In the genomic region with DNA sequence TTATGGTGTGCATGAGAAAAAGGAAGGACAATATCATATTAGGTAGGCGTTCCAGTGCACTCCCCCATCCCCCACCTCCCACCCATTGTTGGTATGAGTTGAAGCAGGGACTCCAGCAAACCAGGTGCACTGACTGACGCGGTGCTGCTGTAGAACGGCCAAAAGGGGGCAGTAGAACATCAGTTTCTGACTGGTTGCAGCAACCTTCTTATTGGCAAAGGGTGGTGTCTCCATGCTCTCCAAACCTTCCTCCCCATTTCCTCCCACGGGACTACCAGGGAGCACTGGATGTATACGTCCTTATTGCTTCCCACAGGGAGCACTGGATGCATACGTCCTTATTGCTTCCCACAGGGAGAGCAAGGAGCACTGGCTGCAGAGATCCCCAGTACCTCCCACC, we compare ENCODE assay signal across 10 mouse cellular contexts. TPM values are rescaled to one million over a fixed set of nuclear protein-coding genes. Genes with fewer than 3 reads are reported as not detected.
DNase-seq lines count a peak whose midpoint lies in the region; ATAC-seq and TF ChIP-seq lines count a peak whose summit lies in the region.
"Not testable (repeated sequence)": the region's sequence is repeated elsewhere in the genome, so short reads cannot be mapped to it uniquely, and the experiment has no call there.
"Had no signal": no experiment of that assay in that cellular context is flagged by ENCODE, and none has a peak within 500 bp of the region (broad histone marks: within the 10 kb centered on the region; RNA-seq: fewer than 3 reads in every experiment).

No protein-coding gene starts in this region.

- peak; percentile 37 for ATAC-seq in granulocyte monocyte progenitor cell, adult 5-6 weeks (replicated peaks; ENCODE audit: poor library complexity, severe bottlenecking)
- not testable (repeated sequence) for ATAC-seq in intestine, embryonic 14.5 days (replicated peaks; ENCODE audit: low FRiP score, low TSS enrichment, low read depth)
- ATAC-seq in megakaryocyte-erythroid progenitor cell, adult 5-6 weeks (replicated peaks; ENCODE audit: low FRiP score, low TSS enrichment, poor library complexity, severe bottlenecking), result peak; percentile 56; the same call in 1 of the 2 replicates

- not testable (repeated sequence) for H3K36me3 ChIP-seq in C2C12 (ENCODE audit: control insufficient read depth, insufficient read depth); intestine, embryonic 14.5 days (ENCODE audit: control insufficient read depth, insufficient read depth, low read length); testis, adult 2 months (ENCODE audit: control insufficient read depth, insufficient read depth, low read length)

- not testable (repeated sequence) for H3K27ac ChIP-seq in intestine, embryonic 14.5 days (ENCODE audit: low read depth); testis, adult 2 months (ENCODE audit: control insufficient read depth, insufficient read depth, low read depth, low read length)

- TF ChIP-seq CTCF in C2C12 (IDR thresholded peaks at IDR 0.05; ENCODE audit: control insufficient read depth, insufficient read depth, insufficient read length), result peak; percentile 56
- TF ChIP-seq CTCF in testis, adult 2 months (IDR thresholded peaks at IDR 0.05; ENCODE audit: control insufficient read depth, insufficient read depth, insufficient replicate concordance, low read depth, low read length), result peak; percentile 46; the same call in 1 of the 2 replicates

- H3K4me2 ChIP-seq in intestine, embryonic 14.5 days (ENCODE audit: low read length), result not testable (repeated sequence)

- not testable (repeated sequence) for H3K79me2 ChIP-seq in C2C12 (ENCODE audit: control insufficient read depth, insufficient read depth)

- H3K27me3 ChIP-seq in C2C12 (ENCODE audit: control insufficient read depth, insufficient read depth, insufficient read length), result peaks cover 25% of the 10 kb centered on the region
- not testable (repeated sequence) for H3K27me3 ChIP-seq in intestine, embryonic 14.5 days (replicated peaks; ENCODE audit: control insufficient read depth, insufficient read depth, low read length); testis, adult 2 months (ENCODE audit: control insufficient read depth, insufficient read depth, low read length)

- DNase-seq in adrenal gland, postnatal 10 days, result peak; percentile 72
- peak; percentile 29 to 36 for DNase-seq in cerebellum, postnatal 36 days
- peak; percentile 59 for DNase-seq in intestine, embryonic 14.5 days (ENCODE audit: low spot score)
- peak; percentile 26 to 27 for DNase-seq in left cerebral cortex, postnatal 36 days (ENCODE audit: low spot score in 2 of 2)

- H3K4me3 ChIP-seq in C2C12 (ENCODE audit: insufficient read depth, poor library complexity, severe bottlenecking); intestine, embryonic 14.5 days (ENCODE audit: low read depth, low read length); testis, adult 2 months (ENCODE audit: control insufficient read depth, low read depth, low read length): not testable (repeated sequence)

- H3K9ac ChIP-seq in intestine, embryonic 14.5 days (ENCODE audit: low read length), result not testable (repeated sequence)

- not testable (repeated sequence) for H3K4me1 ChIP-seq in intestine, embryonic 14.5 days (replicated peaks; ENCODE audit: control insufficient read depth, insufficient read depth, low read length); testis, adult 2 months (ENCODE audit: control insufficient read depth, insufficient read depth, low read length)

- H3ac ChIP-seq in C2C12 (ENCODE audit: control insufficient read depth, insufficient read length, low read depth), result not testable (repeated sequence)

- H3K9me3 ChIP-seq in intestine, embryonic 14.5 days (ENCODE audit: control insufficient read depth, low read length), result not testable (repeated sequence)

- intact Hi-C loops in left cerebral cortex, postnatal 36 days (cut with DNase I), result not testable (repeated sequence)

- WGBS in intestine, embryonic 14.5 days, result 7% methylated on average over 6 of the region's 7 CpGs

- H3K79me3 ChIP-seq in C2C12 (ENCODE audit: low read depth), result not testable (repeated sequence)

- not testable (repeated sequence) for TF ChIP-seq POLR2A in testis, adult 2 months (IDR thresholded peaks at IDR 0.05; ENCODE audit: control insufficient read depth, low read depth, low read length)

RNA-seq across cellular contexts. Expression of a gene that starts 3.4 kb away (rescaled TPM):
- polyA plus RNA-seq in C2C12 (2012; fragmentation: generic; extraction: Trizol), result 96.7 TPM
- total RNA-seq in adrenal gland, postnatal 10 days (2021), result 10 to 100 TPM; 72.1 to 75.5 TPM
- total RNA-seq in granulocyte monocyte progenitor cell, adult 5-6 weeks (2014; fragmentation: Nextera tagmentation), result 23.9 and 29.4 TPM in 2 replicates
- total RNA-seq in granulocyte monocyte progenitor cell, adult 5-6 weeks (2017), result 17.5 and 17.7 TPM in 2 replicates
- polyA plus RNA-seq in intestine, embryonic 14.5 days (2014; fragmentation: Nextera tagmentation; extraction: Ambion mirVana), result 102 and 107 TPM in 2 replicates
- 10 to 100 TPM; 38.4 to 48.6 TPM for total RNA-seq in left cerebral cortex, postnatal 36 days (2021)
- total RNA-seq in megakaryocyte-erythroid progenitor cell, adult 5-6 weeks (2014; fragmentation: Nextera tagmentation), result 30.5 and 41.7 TPM in 2 replicates
- total RNA-seq in megakaryocyte-erythroid progenitor cell, adult 5-6 weeks (2017), result 42.1 and 51.2 TPM in 2 replicates
- 1.8 and 2.3 TPM in 2 replicates for polyA plus RNA-seq in testis, adult 2 months (2012; rRNA removed)

RNA-seq across cellular contexts. Expression of a gene that starts 46.2 kb away (rescaled TPM):
- polyA plus RNA-seq in C2C12 (2012; fragmentation: generic; extraction: Trizol), result not detected
- total RNA-seq in adrenal gland, postnatal 10 days (2021), result not detected
- total RNA-seq in granulocyte monocyte progenitor cell, adult 5-6 weeks (2014; fragmentation: Nextera tagmentation), result not detected in 2 replicates
- not detected in 2 replicates for total RNA-seq in granulocyte monocyte progenitor cell, adult 5-6 weeks (2017)
- 0.11 TPM in 1 of 2 replicates, not detected in the other for polyA plus RNA-seq in intestine, embryonic 14.5 days (2014; fragmentation: Nextera tagmentation; extraction: Ambion mirVana)
- total RNA-seq in left cerebral cortex, postnatal 36 days (2021), result 10 to 100 TPM; 34.2 to 45.2 TPM
- total RNA-seq in megakaryocyte-erythroid progenitor cell, adult 5-6 weeks (2014; fragmentation: Nextera tagmentation), result not detected in 2 replicates
- not detected in 2 replicates for total RNA-seq in megakaryocyte-erythroid progenitor cell, adult 5-6 weeks (2017)
- 0.10 and 0.11 TPM in 2 replicates for polyA plus RNA-seq in testis, adult 2 months (2012; rRNA removed)
- total RNA-seq: gastrocnemius, postnatal 14 days had no signal
- polyA plus RNA-seq: liver, embryonic 12.5 days had no signal

Comparison
In these comparisons a context has a peak if more than half of its experiments do, and no peak if none do; other contexts are left out.
1. RNA of a gene that starts 46.2 kb away (total RNA-seq): 34.2 to 45.2 TPM in left cerebral cortex, postnatal 36 days; not detected in adrenal gland, postnatal 10 days, not detected in granulocyte monocyte progenitor cell, adult 5-6 weeks and not detected in megakaryocyte-erythroid progenitor cell, adult 5-6 weeks; every median in the first group is over 10 times any median in the second.
2. Peak in every context shown above with its lines, with median percentiles within 50 percentile points of each other: DNase-seq.